Mouse (Mus musculus): ENCODE measurements at regions not wholly inside any gene's neighbourhood (a gene's known extent, or its start where the extent isn't known, plus 50 kb on each side); places are given as distances from the start of the nearest gene placed in this dataset.

DNA sequence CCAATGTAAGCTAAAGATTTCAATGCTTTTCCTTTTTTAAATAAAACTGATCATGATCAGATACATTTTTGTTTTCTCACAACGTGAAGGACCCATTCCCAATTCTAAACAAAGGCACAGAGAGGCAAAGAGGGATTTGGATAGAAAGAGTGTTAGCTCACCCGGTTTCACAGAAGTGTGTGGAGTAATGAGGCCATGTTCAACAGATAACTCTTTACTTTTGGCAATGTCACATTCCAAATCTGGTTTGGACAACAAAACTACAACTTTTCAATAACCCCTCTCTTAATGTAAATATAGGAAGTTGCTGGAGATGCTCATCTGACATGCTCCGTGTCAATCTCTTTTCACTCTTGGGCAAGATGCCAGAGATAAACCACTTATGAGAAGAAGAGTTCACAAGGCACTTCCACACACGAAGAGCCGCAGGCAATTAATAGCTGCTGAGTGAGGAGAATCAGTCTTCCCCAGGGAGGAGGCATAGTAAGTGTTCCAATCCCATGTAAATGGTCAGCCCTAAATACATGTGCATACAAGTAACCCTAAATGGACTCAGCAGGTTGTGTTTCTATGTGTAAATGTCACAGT lies 112.7 kb upstream of the Ednra start:
- no peak overlapping the region for H3K9ac ChIP-seq (ENCODE audit: low read depth, low read length)
- no peaks in the 10 kb centered on the region for H3K9me3 ChIP-seq (ENCODE audit: control insufficient read depth, low read length)
- no peaks in the 10 kb centered on the region for H3K4me1 ChIP-seq (ENCODE audit: control insufficient read depth, insufficient read depth, low read length)
- no peaks in the 10 kb centered on the region for H3K36me3 ChIP-seq (ENCODE audit: control insufficient read depth, insufficient read depth, low read length)
- no peaks in the 10 kb centered on the region for H3K27me3 ChIP-seq (ENCODE audit: control insufficient read depth, insufficient read depth, low read length)
- no peak overlapping the region for H3K27ac ChIP-seq (ENCODE audit: low read depth, low read length)
- ATAC-seq (ENCODE audit: low FRiP score, low TSS enrichment), result no peak
- H3K4me3 ChIP-seq (ENCODE audit: low read length), result no peak overlapping the region
- H3K4me2 ChIP-seq (replicated peaks; ENCODE audit: low read depth, low read length), result no peak overlapping the region
- 78% methylated on average over 5 of the region's 5 CpGs for WGBS

DNA sequence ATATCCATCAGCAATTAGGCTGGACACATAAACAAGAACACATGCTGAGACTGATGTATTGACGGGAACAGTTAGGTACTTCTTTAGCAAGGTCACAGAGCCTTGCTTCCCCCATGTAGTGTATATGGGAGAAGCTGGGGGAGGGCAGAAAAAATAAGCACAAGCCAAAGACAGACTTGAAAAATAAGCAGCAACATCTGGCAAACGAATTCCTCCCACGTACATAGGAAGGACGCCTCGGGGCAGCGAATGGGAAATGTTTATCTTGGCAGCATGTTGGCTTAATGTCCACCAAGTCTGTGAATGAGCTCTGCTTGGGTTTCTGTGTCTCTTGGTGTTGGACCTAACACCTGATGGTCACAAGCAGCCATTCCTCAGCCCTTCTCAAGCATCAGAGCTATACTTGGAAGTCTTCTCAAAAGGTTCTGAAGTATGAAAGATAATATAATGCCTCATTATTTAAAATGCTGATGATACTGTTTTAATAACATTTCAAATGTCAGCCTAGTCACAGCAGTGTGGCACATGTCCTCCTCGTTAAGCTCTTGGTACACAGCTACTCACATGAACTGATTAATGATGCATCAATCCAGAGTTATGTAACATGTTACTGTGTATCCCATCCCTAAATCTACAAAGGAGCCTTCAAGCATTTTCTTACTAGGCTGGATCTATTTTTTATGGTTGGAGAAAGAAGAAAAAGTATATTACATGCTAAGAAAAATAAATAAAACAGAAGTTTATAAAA lies 118.3 kb upstream of the Ednra start:
- Histone ChIP-seq H3K27me3 (ENCODE audit: control insufficient read depth, insufficient read depth, low read length) (no peaks in the 10 kb centered on the region), H3K36me3 (ENCODE audit: control insufficient read depth, insufficient read depth, low read length) (no peaks in the 10 kb centered on the region), H3K4me3 (ENCODE audit: low read length) (no peak overlapping the region), H3K9ac (ENCODE audit: low read depth, low read length) (no peak overlapping the region), H3K27ac (ENCODE audit: low read depth, low read length) (no peak overlapping the region), H3K9me3 (ENCODE audit: control insufficient read depth, low read length) (no peaks in the 10 kb centered on the region), H3K4me2 (replicated peaks; ENCODE audit: low read depth, low read length) (no peak overlapping the region), H3K4me1 (ENCODE audit: control insufficient read depth, insufficient read depth, low read length) (no peaks in the 10 kb centered on the region)
- ATAC-seq (ENCODE audit: low FRiP score, low TSS enrichment), result peak; percentile 77
- 14% methylated on average over 7 of the region's 7 CpGs for WGBS

GRCm38 (mm10) chr8:77843229-77843628 lies 119.0 kb upstream of the Ednra start:
- Histone ChIP-seq H3K27me3 (ENCODE audit: control insufficient read depth, insufficient read depth, low read length) (no peaks in the 10 kb centered on the region), H3K9ac (ENCODE audit: low read depth, low read length) (no peak overlapping the region), H3K4me2 (replicated peaks; ENCODE audit: low read depth, low read length) (no peak overlapping the region), H3K27ac (ENCODE audit: low read depth, low read length) (no peak overlapping the region), H3K4me1 (ENCODE audit: control insufficient read depth, insufficient read depth, low read length) (no peaks in the 10 kb centered on the region), H3K36me3 (ENCODE audit: control insufficient read depth, insufficient read depth, low read length) (no peaks in the 10 kb centered on the region), H3K4me3 (ENCODE audit: low read length) (no peak overlapping the region), H3K9me3 (ENCODE audit: control insufficient read depth, low read length) (no peaks in the 10 kb centered on the region)
- ATAC-seq (ENCODE audit: low FRiP score, low TSS enrichment), result no peak
- 57% methylated on average over 3 of the region's 3 CpGs for WGBS

DNA sequence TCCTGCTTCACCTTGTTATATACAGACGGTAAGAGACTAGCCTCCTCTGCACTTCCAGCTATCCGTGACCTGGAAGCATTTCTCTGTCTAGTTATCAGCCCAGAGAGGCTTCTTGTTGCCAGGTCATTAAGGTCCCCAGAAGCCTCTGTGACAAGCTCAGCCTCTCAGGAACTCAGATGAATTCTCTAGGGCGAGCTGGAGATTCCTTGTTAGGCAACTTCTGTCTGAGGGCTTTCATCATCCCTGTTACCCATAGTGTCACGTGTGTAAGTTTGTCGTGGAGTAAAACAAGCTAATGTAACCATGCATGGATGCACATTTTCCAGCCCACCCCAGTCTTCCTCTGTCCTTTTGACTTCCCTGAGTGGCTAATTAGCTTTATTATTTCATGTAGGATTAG lies 126.3 kb upstream of the Ednra start:
- no peak overlapping the region for H3K27ac ChIP-seq (ENCODE audit: low read depth, low read length)
- WGBS, result 71% methylated on average over 5 of the region's 5 CpGs
- H3K36me3 ChIP-seq (ENCODE audit: control insufficient read depth, insufficient read depth, low read length), result no peaks in the 10 kb centered on the region

DNA sequence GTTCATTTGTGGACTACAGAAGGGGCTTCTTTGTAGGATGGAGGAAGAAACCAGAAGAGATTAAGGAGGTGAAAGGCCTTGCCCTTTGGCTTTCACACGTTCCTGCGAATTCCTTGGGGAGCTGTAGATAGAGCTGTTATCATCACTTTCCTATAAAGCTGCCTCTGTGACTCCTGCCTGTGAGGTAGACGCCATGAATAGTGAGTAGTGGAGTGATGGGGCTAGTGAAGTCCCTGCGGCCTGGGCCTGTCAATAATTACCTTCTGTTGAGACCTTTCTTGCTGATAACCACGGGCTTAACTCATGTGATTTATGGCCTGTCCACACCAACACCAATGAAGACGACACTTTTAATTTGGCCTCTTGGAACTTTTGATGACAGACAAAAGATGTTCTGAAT lies 146.0 kb upstream of the Ednra start:
- no peak for ATAC-seq (ENCODE audit: low FRiP score, low TSS enrichment)
- WGBS, result 14% methylated on average over 6 of the region's 6 CpGs
- no peak overlapping the region for H3K27ac ChIP-seq (ENCODE audit: low read depth, low read length)
- H3K4me3 ChIP-seq (ENCODE audit: low read length), result no peak overlapping the region
- H3K4me2 ChIP-seq (replicated peaks; ENCODE audit: low read depth, low read length), result no peak overlapping the region
- no peaks in the 10 kb centered on the region for H3K27me3 ChIP-seq (ENCODE audit: control insufficient read depth, insufficient read depth, low read length)
- H3K9ac ChIP-seq (ENCODE audit: low read depth, low read length), result no peak overlapping the region
- H3K9me3 ChIP-seq (ENCODE audit: control insufficient read depth, low read length), result no peaks in the 10 kb centered on the region
- H3K36me3 ChIP-seq (ENCODE audit: control insufficient read depth, insufficient read depth, low read length), result no peaks in the 10 kb centered on the region
- H3K4me1 ChIP-seq (ENCODE audit: control insufficient read depth, insufficient read depth, low read length), result no peaks in the 10 kb centered on the region

More for the DNA sequence above, 126.3 kb upstream of the Ednra start:
- Histone ChIP-seq H3K4me3 (ENCODE audit: low read length) (no peak overlapping the region), H3K9me3 (ENCODE audit: control insufficient read depth, low read length) (peaks cover 4% of the 10 kb centered on the region; the same call in 1 of the 2 replicates), H3K27me3 (ENCODE audit: control insufficient read depth, insufficient read depth, low read length) (no peaks in the 10 kb centered on the region), H3K4me2 (replicated peaks; ENCODE audit: low read depth, low read length) (no peak overlapping the region), H3K4me1 (ENCODE audit: control insufficient read depth, insufficient read depth, low read length) (no peaks in the 10 kb centered on the region), H3K9ac (ENCODE audit: low read depth, low read length) (no peak overlapping the region)
- ATAC-seq (ENCODE audit: low FRiP score, low TSS enrichment), result no peak

GRCm38 (mm10) chr8:77872771-77873170 lies 148.5 kb upstream of the Ednra start:
- H3K36me3 ChIP-seq (ENCODE audit: control insufficient read depth, insufficient read depth, low read length), result no peaks in the 10 kb centered on the region
- no peak overlapping the region for H3K9ac ChIP-seq (ENCODE audit: low read depth, low read length)
- H3K4me1 ChIP-seq (ENCODE audit: control insufficient read depth, insufficient read depth, low read length), result no peaks in the 10 kb centered on the region
- H3K9me3 ChIP-seq (ENCODE audit: control insufficient read depth, low read length), result no peaks in the 10 kb centered on the region
- no peak overlapping the region for H3K4me2 ChIP-seq (replicated peaks; ENCODE audit: low read depth, low read length)
- no peak for ATAC-seq (ENCODE audit: low FRiP score, low TSS enrichment)
- no peak overlapping the region for H3K4me3 ChIP-seq (ENCODE audit: low read length)
- no peaks in the 10 kb centered on the region for H3K27me3 ChIP-seq (ENCODE audit: control insufficient read depth, insufficient read depth, low read length)
- 88% methylated on average over 1 of the region's 1 CpGs for WGBS
- no peak overlapping the region for H3K27ac ChIP-seq (ENCODE audit: low read depth, low read length)

GRCm38 (mm10) chr8:77919776-77920175 lies 195.5 kb upstream of the Ednra start:
- Histone ChIP-seq H3K4me3 (ENCODE audit: low read length) (no peak overlapping the region), H3K27me3 (ENCODE audit: control insufficient read depth, insufficient read depth, low read length) (no peaks in the 10 kb centered on the region), H3K4me1 (ENCODE audit: control insufficient read depth, insufficient read depth, low read length) (no peaks in the 10 kb centered on the region), H3K4me2 (replicated peaks; ENCODE audit: low read depth, low read length) (no peak overlapping the region), H3K36me3 (ENCODE audit: control insufficient read depth, insufficient read depth, low read length) (no peaks in the 10 kb centered on the region), H3K27ac (ENCODE audit: low read depth, low read length) (no peak overlapping the region), H3K9me3 (ENCODE audit: control insufficient read depth, low read length) (0 out of 2 replicates have a peak, but pooled peaks cover 3% of the 10 kb centered on the region), H3K9ac (ENCODE audit: low read depth, low read length) (no peak overlapping the region)
- ATAC-seq (ENCODE audit: low FRiP score, low TSS enrichment), result no peak
- 93% methylated on average over 3 of the region's 3 CpGs for WGBS

- H3K36me3 ChIP-seq (ENCODE audit: control insufficient read depth, insufficient read depth, low read length), result no peaks in the 10 kb centered on the region
- H3K9ac ChIP-seq (ENCODE audit: low read depth, low read length), result no peak overlapping the region
- H3K27ac ChIP-seq (ENCODE audit: low read depth, low read length), result no peak overlapping the region
- 0 out of 2 replicates have a peak, but pooled peaks cover 3% of the 10 kb centered on the region for H3K9me3 ChIP-seq (ENCODE audit: control insufficient read depth, low read length)
- peak; percentile 39; the same call in 1 of the 2 replicates for ATAC-seq (ENCODE audit: low FRiP score, low TSS enrichment)
- no peaks in the 10 kb centered on the region for H3K27me3 ChIP-seq (ENCODE audit: control insufficient read depth, insufficient read depth, low read length)
- no peak overlapping the region for H3K4me3 ChIP-seq (ENCODE audit: low read length)
- WGBS, result 25% methylated on average over 4 of the region's 4 CpGs
- no peaks in the 10 kb centered on the region for H3K4me1 ChIP-seq (ENCODE audit: control insufficient read depth, insufficient read depth, low read length)
- H3K4me2 ChIP-seq (replicated peaks; ENCODE audit: low read depth, low read length), result no peak overlapping the region
Observed at GRCm38 (mm10) chr8:77921868-77922267, 197.6 kb upstream of the Ednra start.

GRCm38 (mm10) chr8:77947702-77948101 lies 223.4 kb upstream of the Ednra start:
- 92% methylated on average over 3 of the region's 3 CpGs for WGBS
- H3K27me3 ChIP-seq (ENCODE audit: control insufficient read depth, insufficient read depth, low read length), result no peaks in the 10 kb centered on the region
- no peak for ATAC-seq (ENCODE audit: low FRiP score, low TSS enrichment)
- H3K4me3 ChIP-seq (ENCODE audit: low read length), result no peak overlapping the region
- H3K9ac ChIP-seq (ENCODE audit: low read depth, low read length), result no peak overlapping the region
- no peak overlapping the region for H3K27ac ChIP-seq (ENCODE audit: low read depth, low read length)
- no peaks in the 10 kb centered on the region for H3K4me1 ChIP-seq (ENCODE audit: control insufficient read depth, insufficient read depth, low read length)
- no peaks in the 10 kb centered on the region for H3K9me3 ChIP-seq (ENCODE audit: control insufficient read depth, low read length)
- no peaks in the 10 kb centered on the region for H3K36me3 ChIP-seq (ENCODE audit: control insufficient read depth, insufficient read depth, low read length)
- no peak overlapping the region for H3K4me2 ChIP-seq (replicated peaks; ENCODE audit: low read depth, low read length)

Data from kidney, embryonic 14.5 days (tissue).